Mouse (Mus musculus): ENCODE results near the gene Reep6.

GRCm38 (mm10) chr10:80355431-80355830 lies 25.7 kb downstream of the Reep6 start:
- no peak for TF ChIP-seq CTCF (IDR thresholded peaks at IDR 0.05; ENCODE audit: borderline replicate concordance, insufficient read depth, low read depth, low read length)
- peak; percentile 84 for TF ChIP-seq POLR2A (IDR thresholded peaks at IDR 0.05; ENCODE audit: borderline replicate concordance, insufficient read depth, low read length)

Measured in cerebellum, adult 2 months (tissue).